Mouse (Mus musculus): ENCODE measurements around the gene Gm42688.

- peak; percentile 80; the same call in 1 of the 2 replicates for TF ChIP-seq POLR2A (IDR thresholded peaks at IDR 0.05; ENCODE audit: insufficient read depth, low read depth, low read length)
- no peak for TF ChIP-seq CTCF (IDR thresholded peaks at IDR 0.05; ENCODE audit: insufficient read depth, low read depth, low read length)
These were observed 7.6 kb downstream of the Gm42688 start, which contains the start of gene Mrpl53 for GRCm38 (mm10) chr6:83108762-83109668.
